Mouse (Mus musculus) monocyte, adult 2 months (primary cell): ENCODE measurements around the gene Dnlz.

Experiments used
- DNase-seq, 2 experiments: peaks; one replicate each; pipeline ENCODE4 v3.0.0; 2022; ENCODE audit warnings: low spot score in 2 of 2, low read depth in 1 of 2

Dnlz gene

GRCm38 (mm10) chr2:26323589-26324325 is 28.2 kb downstream of the Dnlz start:
- no peak for DNase-seq

- no peak for DNase-seq
Observed at GRCm38 (mm10) chr2:26320245-26321185, 31.4 kb downstream of the Dnlz start.

DNA sequence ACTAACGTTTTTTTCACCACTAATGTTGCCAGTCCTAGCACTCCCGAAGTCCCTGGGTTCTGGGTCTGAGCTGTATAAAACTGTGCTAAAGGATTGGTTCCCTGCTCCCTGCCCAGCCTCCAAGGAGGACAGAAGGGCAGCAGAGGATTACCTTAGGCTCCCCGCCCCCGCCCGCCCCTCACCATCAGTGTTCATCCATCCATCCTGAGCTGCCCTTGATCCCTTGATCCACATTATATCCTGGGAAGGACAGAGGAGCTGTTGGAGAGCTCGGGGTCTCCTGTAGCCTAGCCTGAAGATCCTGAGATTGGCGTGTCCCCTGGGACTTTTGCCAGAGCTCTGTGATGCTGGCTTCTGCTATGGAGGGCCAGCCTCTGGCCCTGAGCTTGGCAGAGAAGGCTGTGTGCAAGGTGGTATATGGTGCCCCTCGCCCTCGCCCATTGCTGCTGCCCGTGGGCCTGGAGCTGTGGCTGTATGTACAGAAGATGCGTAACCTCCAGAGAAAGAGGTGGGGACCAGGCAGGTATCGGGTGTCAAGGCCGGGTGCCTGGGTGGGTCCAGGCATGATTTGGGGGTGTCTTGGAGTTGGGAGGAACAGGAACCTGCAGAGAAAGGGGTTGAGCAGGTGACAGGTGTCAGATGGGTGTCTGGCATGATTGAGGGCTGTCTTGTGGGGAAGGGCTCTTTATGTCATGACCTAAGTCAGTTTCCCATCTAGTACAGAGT is 32.2 kb downstream of the Dnlz start:
- no peak for DNase-seq

GRCm38 (mm10) chr2:26319109-26319508 is 32.8 kb downstream of the Dnlz start:
- DNase-seq, result no peak

GRCm38 (mm10) chr2:26317991-26318672 is 33.8 kb downstream of the Dnlz start:
- DNase-seq, result no peak

DNA sequence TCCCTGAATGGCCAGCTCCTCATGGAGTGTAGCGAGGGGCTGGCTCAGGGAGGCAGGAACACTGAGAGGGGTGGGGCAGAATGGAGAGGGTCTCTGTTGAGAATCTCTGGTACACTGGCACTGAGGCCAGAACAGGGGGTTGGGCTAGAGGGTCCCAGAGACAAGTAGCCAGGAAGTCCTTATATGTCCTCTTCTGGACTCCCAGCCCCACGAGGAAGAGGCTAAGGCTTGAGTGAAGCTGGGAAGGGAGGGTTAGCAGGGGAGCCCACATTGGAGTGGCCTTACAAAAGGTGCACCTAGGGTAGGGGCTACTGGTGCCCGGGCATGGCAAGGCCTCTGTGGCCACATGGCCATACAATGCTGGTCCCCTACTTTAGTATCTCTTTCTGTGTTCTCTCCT is 34.5 kb downstream of the Dnlz start:
- DNase-seq, result no peak

GRCm38 (mm10) chr2:26316576-26317246 is 35.2 kb downstream of the Dnlz start:
- no peak for DNase-seq

DNA sequence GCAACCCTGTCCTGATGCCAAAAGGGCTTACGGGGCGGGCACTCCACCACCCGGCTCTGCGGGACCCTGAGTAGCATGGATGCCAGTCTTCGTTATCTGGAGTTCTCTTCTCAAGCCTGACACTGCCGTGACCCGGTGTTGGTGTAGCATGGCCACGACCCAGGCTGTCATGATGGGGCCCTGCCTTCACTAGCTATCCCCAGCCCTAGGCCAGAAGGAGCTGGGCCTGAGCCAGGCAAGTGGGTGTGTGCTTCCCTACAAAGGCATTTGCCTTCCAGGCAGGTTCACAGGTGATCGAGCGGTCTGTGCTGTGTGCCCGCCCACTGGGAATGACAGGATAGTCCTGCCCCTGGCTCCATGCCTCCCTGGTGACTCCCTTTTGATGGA is 36.0 kb downstream of the Dnlz start:
- no peak for DNase-seq

- peak in 1 of 2 experiments; percentile 50 for DNase-seq
Observed at GRCm38 (mm10) chr2:26315072-26315924, 36.6 kb downstream of the Dnlz start, which contains the start of gene Gpsm1. Gene Gpsm1 (plus strand): TSS chr2:26315515.

GRCm38 (mm10) chr2:26314281-26315071 is 37.4 kb downstream of the Dnlz start:
- DNase-seq, result no peak

- DNase-seq, result no peak
Observed at GRCm38 (mm10) chr2:26313394-26313793, 38.5 kb downstream of the Dnlz start.

DNA sequence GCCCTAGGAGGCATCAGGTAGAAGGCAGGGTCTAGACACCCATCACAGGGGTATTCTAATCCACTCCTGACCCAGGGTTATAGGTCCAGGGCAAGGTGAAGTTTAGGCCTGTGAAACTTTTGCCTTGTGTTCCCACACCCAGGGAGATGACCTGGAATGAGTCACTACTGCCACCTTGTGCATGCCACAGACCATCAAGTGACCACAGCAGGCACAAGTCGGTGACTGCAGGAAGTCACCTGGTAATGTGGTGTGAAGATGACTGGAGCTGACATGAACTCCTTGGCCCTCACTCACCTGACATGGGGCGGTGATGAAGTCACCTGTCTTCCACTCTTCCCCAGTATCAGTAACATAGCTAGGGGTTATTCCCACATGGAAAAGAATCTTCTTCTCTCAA is 39.1 kb downstream of the Dnlz start:
- no peak for DNase-seq

DNA sequence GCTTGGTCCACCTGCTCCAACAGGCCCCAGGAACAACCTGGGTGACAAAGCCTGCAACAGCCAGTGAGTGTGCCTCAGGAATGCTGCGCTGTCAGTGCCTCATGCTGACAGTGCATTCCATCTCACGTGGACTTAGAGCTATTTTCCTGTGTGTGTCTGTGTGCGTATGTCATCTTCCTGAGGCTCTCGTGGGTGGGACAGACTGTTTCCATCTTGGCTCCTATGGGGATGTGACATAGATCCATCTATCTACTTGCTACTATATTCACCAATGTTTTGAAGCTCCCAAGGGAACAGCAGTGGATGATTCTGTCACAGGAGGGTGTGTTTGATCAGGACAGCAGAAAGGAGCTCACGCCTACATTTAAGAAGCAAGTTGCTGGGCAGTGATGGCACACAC is 40.0 kb downstream of the Dnlz start:
- DNase-seq, result no peak

DNA sequence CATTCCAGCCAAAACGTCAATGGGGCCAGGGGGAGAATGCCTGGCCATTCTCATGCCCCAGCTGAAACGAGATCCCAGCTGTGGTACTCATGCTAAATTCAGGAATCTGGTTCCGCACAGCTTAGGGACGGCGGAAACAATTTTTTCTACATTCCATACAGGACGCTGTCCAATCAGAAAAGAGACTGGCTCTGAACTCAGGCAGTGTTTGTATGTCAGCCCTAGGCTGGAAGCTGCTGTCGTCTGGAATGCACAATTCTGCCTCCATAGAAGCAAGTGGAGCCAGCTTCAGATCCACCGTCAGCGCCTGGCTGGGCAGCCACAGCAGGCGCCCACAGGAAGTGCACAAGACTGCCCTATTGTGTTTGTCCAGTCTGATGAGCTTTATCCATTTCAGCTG is 42.2 kb downstream of the Dnlz start:
- DNase-seq, result no peak

DNA sequence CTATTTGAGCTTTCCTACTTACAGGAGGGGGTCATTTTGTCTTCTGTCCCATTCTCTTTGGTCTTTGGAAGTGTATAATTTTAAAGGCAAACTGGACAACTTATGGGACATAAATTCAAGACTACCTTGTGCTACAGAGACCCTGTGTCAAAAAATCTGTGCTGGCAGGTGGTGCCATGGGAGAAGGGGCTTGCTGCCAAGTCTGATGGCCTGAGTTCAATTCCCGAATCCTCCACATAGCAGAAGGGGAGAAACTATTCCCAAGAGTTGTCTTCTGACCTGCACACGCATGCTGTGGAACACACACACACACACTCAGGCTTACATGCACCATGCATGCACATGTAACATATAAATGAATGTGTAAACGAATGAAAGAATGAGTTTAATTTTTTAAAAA is 45.2 kb downstream of the Dnlz start:
- DNase-seq, result no peak

GRCm38 (mm10) chr2:26305555-26305954 is 46.4 kb downstream of the Dnlz start:
- no peak for DNase-seq

DNA sequence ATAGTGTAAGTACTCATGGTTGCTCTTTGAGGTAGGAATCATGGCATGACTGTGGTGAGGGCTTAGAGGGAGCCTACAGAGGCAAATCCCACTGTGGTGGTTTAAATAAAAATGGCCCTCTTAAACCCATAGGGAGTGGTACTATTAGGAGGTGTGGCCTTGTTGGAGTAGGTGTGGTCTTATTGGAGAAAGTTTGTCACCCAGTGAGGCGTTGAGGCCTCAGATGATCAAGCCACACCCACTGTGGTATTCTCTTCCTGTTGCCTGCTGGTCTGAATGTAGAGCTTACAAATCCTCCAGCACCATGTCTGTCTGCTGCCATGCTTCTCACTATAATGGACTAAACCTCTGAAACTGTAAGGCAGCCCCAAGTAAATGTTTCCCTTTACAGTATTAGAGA is 47.2 kb downstream of the Dnlz start:
- DNase-seq, result no peak

DNA sequence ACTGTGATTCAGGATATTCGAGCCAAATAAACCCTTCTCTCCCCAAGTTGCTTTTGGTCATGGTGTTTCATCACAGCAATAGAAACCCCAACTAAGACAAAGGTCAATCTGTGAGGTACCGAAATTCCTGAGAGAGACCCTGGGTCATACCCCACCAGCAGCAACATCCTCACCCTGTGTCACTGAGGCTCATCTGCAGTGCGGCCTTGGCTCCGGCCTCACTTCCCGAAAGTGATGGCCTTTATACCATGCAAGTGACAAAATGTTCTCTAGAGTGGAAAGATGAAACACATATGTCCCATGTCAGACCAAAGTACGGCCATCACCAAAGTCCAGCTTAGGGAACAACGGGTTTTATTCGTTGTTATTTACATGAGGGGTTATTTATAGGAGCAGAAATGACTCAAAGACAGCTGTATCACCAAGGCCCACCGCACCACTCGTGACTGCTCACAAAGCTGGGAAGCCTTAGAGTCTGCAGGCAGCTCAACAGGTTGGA is 49.9 kb downstream of the Dnlz start:
- no peak for DNase-seq

- DNase-seq, result peak; percentile 32 to 72
Observed at GRCm38 (mm10) chr2:26300808-26301174, 51.1 kb downstream of the Dnlz start.
